ENCODE assay signal across 19 mouse cellular contexts in genomic region chr9:95413911-95414310, GRCm38 (mm10). TPM values are rescaled to one million over a fixed set of nuclear protein-coding genes. Genes with fewer than 3 reads are reported as not detected.
DNase-seq lines count a peak whose midpoint lies in the region; ATAC-seq and TF ChIP-seq lines count a peak whose summit lies in the region.
"Had no signal": no experiment of that assay in that cellular context is flagged by ENCODE, and none has a peak within 500 bp of the region (broad histone marks: within the 10 kb centered on the region; RNA-seq: fewer than 3 reads in every experiment).

No protein-coding gene starts in this region.

- ATAC-seq in heart, embryonic 11.5 days (replicated peaks; ENCODE audit: insufficient number of reproducible peaks, low FRiP score, low TSS enrichment), result no peak
- ATAC-seq in stomach, postnatal 0 days (ENCODE audit: low FRiP score, low TSS enrichment), result no peak
- ATAC-seq in megakaryocyte-erythroid progenitor cell, adult 5-6 weeks (replicated peaks; ENCODE audit: low FRiP score, low TSS enrichment, poor library complexity, severe bottlenecking), result no peak
- ATAC-seq: activated CD4-positive, CD25-positive, alpha-beta regulatory T cell, adult 4 months; forebrain, embryonic 16.5 days had no signal

- H3K4me2 ChIP-seq in heart, embryonic 11.5 days, result no peak overlapping the region
- no peak overlapping the region for H3K4me2 ChIP-seq in stomach, postnatal 0 days (replicated peaks; ENCODE audit: low read depth)
- H3K4me2 ChIP-seq: embryonic facial prominence, embryonic 13.5 days; limb, embryonic 12.5 days; midbrain, embryonic 12.5 days had no signal

- no peaks in the 10 kb centered on the region for H3K36me3 ChIP-seq in heart, embryonic 11.5 days (ENCODE audit: control insufficient read depth, insufficient read depth, low read length)
- H3K36me3 ChIP-seq in stomach, postnatal 0 days (ENCODE audit: control insufficient read depth, insufficient read depth, low read length), result no peaks in the 10 kb centered on the region
- H3K36me3 ChIP-seq: embryonic facial prominence, embryonic 13.5 days; limb, embryonic 12.5 days; midbrain, embryonic 12.5 days had no signal

- H3K9me3 ChIP-seq in heart, embryonic 11.5 days (replicated peaks; ENCODE audit: control insufficient read depth, low read length), result no peaks in the 10 kb centered on the region
- H3K9me3 ChIP-seq in stomach, postnatal 0 days (ENCODE audit: control insufficient read depth, low read length), result no peaks in the 10 kb centered on the region
- H3K9me3 ChIP-seq: embryonic facial prominence, embryonic 13.5 days; midbrain, embryonic 12.5 days had no signal

- no peaks in the 10 kb centered on the region for H3K27me3 ChIP-seq in heart, embryonic 11.5 days (ENCODE audit: control insufficient read depth, insufficient read depth, low read length)
- H3K27me3 ChIP-seq in stomach, postnatal 0 days (ENCODE audit: control insufficient read depth, insufficient read depth, low read length), result no peaks in the 10 kb centered on the region
- H3K27me3 ChIP-seq: limb, embryonic 12.5 days; midbrain, embryonic 12.5 days had no signal

- no peak overlapping the region for H3K4me3 ChIP-seq in heart, embryonic 11.5 days (ENCODE audit: low read depth, low read length)
- H3K4me3 ChIP-seq in left cerebral cortex, adult 2 months, result no peak overlapping the region
- no peak overlapping the region for H3K4me3 ChIP-seq in stomach, postnatal 0 days (ENCODE audit: low read depth, low read length)
- H3K4me3 ChIP-seq: embryonic facial prominence, embryonic 13.5 days; limb, embryonic 12.5 days; midbrain, embryonic 12.5 days had no signal

- intact Hi-C loops in left cerebral cortex, adult 2 months (cut with DNase I), result no loop called here
- intact Hi-C loops in left cerebral cortex, postnatal 4 days (cut with DNase I), result no loop called here

- DNase-seq in heart, adult 11 months, result peak; percentile 48
- DNase-seq in left cerebral cortex, adult 2 months (ENCODE audit: extremely low spot score in 1 of 2, low spot score in 2 of 2), result no peak
- no peak for DNase-seq in left cerebral cortex, postnatal 4 days
- peak; percentile 11 for DNase-seq in thymus, postnatal 4 days
- DNase-seq in thymus, postnatal 10 days (ENCODE audit: low spot score in 2 of 2), result no peak
- no peak for DNase-seq in stomach, postnatal 0 days (ENCODE audit: low spot score)
- DNase-seq: B cell, adult 2 months; cerebellum, adult 9-10 months; heart, postnatal 10 days; retina, postnatal 1 day; right cerebral cortex, postnatal 4 days had no signal

- H3K9ac ChIP-seq in heart, embryonic 11.5 days (ENCODE audit: low read depth, low read length), result no peak overlapping the region
- H3K9ac ChIP-seq in stomach, postnatal 0 days (ENCODE audit: low read length), result no peak overlapping the region
- H3K9ac ChIP-seq: embryonic facial prominence, embryonic 13.5 days; limb, embryonic 12.5 days; midbrain, embryonic 12.5 days had no signal

- no peaks in the 10 kb centered on the region for H3K4me1 ChIP-seq in heart, embryonic 11.5 days (ENCODE audit: control insufficient read depth, insufficient read depth, low read length)
- no peaks in the 10 kb centered on the region for H3K4me1 ChIP-seq in stomach, postnatal 0 days (replicated peaks; ENCODE audit: control insufficient read depth, insufficient read depth)
- H3K4me1 ChIP-seq: limb, embryonic 12.5 days; midbrain, embryonic 12.5 days had no signal

- TF ChIP-seq CTCF in left cerebral cortex, adult 2 months (IDR thresholded peaks at IDR 0.05), result peak; percentile 5
- TF ChIP-seq CTCF in stomach, postnatal 0 days (IDR thresholded peaks at IDR 0.05; ENCODE audit: low read depth), result peak; percentile 35

- no peak for TF ChIP-seq EP300 in stomach, postnatal 0 days (optimal IDR thresholded peaks at IDR 0.05)

- no peak overlapping the region for H3K27ac ChIP-seq in heart, embryonic 11.5 days (ENCODE audit: low read depth, low read length)
- H3K27ac ChIP-seq in left cerebral cortex, adult 2 months, result no peak overlapping the region
- no peak overlapping the region for H3K27ac ChIP-seq in stomach, postnatal 0 days (replicated peaks)
- H3K27ac ChIP-seq: embryonic facial prominence, embryonic 13.5 days; limb, embryonic 12.5 days; macrophage; midbrain, embryonic 12.5 days had no signal

RNA-seq across cellular contexts. Expression of gene Chst2, which starts 7.4 kb away (rescaled TPM):
- polyA plus RNA-seq in heart, embryonic 11.5 days (2014; fragmentation: Nextera tagmentation; extraction: Ambion mirVana), result 2.2 and 2.9 TPM in 2 replicates
- total RNA-seq in left cerebral cortex, adult 2 months (2021), result 10 to 100 TPM; 66.8 to 67.4 TPM
- 10 to 100 TPM; 53.2 to 63.3 TPM for total RNA-seq in left cerebral cortex, postnatal 4 days (2021)
- polyA plus RNA-seq in stomach, postnatal 0 days (2015; fragmentation: Nextera tagmentation; extraction: Ambion mirVana), result 0.75 and 0.87 TPM in 2 replicates
- not detected in 2 replicates for total RNA-seq in megakaryocyte-erythroid progenitor cell, adult 5-6 weeks (2014; fragmentation: Nextera tagmentation)
- 0.04 and 0.14 TPM in 2 replicates for total RNA-seq in megakaryocyte-erythroid progenitor cell, adult 5-6 weeks (2017)
- polyA plus RNA-seq: macrophage had no signal

Comparison
In these comparisons a context has a peak if more than half of its experiments do, and no peak if none do; other contexts are left out.
1. DNase-seq: peak in heart, adult 11 months (single experiment) and thymus, postnatal 4 days (single experiment); none in left cerebral cortex, adult 2 months (0 of 2), left cerebral cortex, postnatal 4 days (single experiment), thymus, postnatal 10 days (0 of 2) and stomach, postnatal 0 days (single experiment).
2. RNA of gene Chst2, which starts 7.4 kb away (total RNA-seq): 66.8 to 67.4 TPM in left cerebral cortex, adult 2 months and 53.2 to 63.3 TPM in left cerebral cortex, postnatal 4 days; 0.04 to 0.14 TPM in megakaryocyte-erythroid progenitor cell, adult 5-6 weeks; every median in the first group is over 10 times any median in the second.